Mouse (Mus musculus): Measurements from ENCODE around the gene Etv6.

DNA sequence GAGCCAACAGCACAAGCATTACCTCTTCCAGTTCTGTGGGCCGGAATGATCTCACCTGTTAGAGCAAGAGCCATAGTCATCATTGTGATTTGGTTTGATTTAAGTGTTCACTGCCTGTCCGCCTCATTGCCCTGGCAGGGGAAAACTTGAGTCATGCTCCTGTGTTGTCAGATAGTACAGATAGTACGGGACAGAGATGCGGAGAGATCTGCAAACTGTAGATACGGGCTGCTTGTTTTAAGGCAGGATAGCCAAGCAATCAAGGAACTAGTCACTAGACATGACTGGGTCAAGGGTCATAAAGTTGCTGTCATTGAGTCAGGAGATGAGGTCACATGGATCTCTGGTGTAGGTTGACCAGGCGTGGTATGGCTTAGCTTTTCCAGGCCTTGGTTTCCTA lies 182.2 kb downstream of the Etv6 start:
- TF ChIP-seq CTCF (IDR thresholded peaks at IDR 0.05 in 2 of 3, conservative IDR thresholded peaks at IDR 0.05 in 1 of 3; ENCODE audit: control insufficient read depth in 1 of 3, insufficient read depth in 1 of 3, low read depth in 2 of 3, low read length in 3 of 3, poor library complexity in 1 of 3, severe bottlenecking in 1 of 3) (no peak), POLR2AphosphoS2 (IDR thresholded peaks at IDR 0.05; ENCODE audit: low read length) (no peak), MAX (IDR thresholded peaks at IDR 0.05; ENCODE audit: low read length) (no peak), HCFC1 (IDR thresholded peaks at IDR 0.05; ENCODE audit: low read depth, low read length) (no peak), POLR2A (IDR thresholded peaks at IDR 0.05; ENCODE audit: control insufficient read depth in 1 of 2, insufficient read depth in 1 of 2, low read depth in 1 of 2, low read length in 2 of 2, poor library complexity in 1 of 2) (no peak), MYC (IDR thresholded peaks at IDR 0.05; ENCODE audit: low read depth, low read length) (no peak), JUND (IDR thresholded peaks at IDR 0.05; ENCODE audit: low read depth, low read length) (no peak), RAD21 (IDR thresholded peaks at IDR 0.05; ENCODE audit: low read depth, low read length) (no peak), MAZ (IDR thresholded peaks at IDR 0.05; ENCODE audit: low read depth, low read length) (no peak)
